Mouse (Mus musculus) lung, embryonic 15.5 days (tissue): Measurements from ENCODE around the gene Cmya5. TPM values are rescaled to one million over a fixed set of nuclear protein-coding genes. Genes with fewer than 3 reads are reported as not detected.

Experiments
- ATAC-seq: fragments of 200-750 bp; cut with Nextera tagmentation; 2 replicates; pipeline ENCODE4 v1.8.0; 2017; ENCODE audit warnings: moderate number of reproducible peaks, borderline replicate concordance; ENCODE audit not compliant: low FRiP score, low TSS enrichment; ENCODE audit errors: extremely low read depth
- H3K27ac ChIP-seq: fragments of 300-500 bp; sonication (generic); 2 replicates; pipeline ENCODE4 v1.5.1; 2015; ENCODE audit warnings: moderate library complexity, mild to moderate bottlenecking, inconsistent platforms
- H3K27me3 ChIP-seq: fragments of 300-500 bp; sonication (generic); 2 replicates; pipeline ENCODE4 v1.6.1; 2015; ENCODE audit warnings: inconsistent platforms
- H3K36me3 ChIP-seq: fragments of 300-500 bp; sonication (generic); 2 replicates; pipeline ENCODE4 v1.6.1; 2015; ENCODE audit warnings: inconsistent platforms
- H3K4me1 ChIP-seq: fragments of 300-500 bp; sonication (generic); 2 replicates; pipeline ENCODE4 v1.6.1; 2015; ENCODE audit warnings: inconsistent platforms
- H3K4me2 ChIP-seq: fragments of 300-500 bp; sonication (generic); 2 replicates; pipeline ENCODE4 v1.6.1; 2015; ENCODE audit warnings: inconsistent platforms, mild to moderate bottlenecking, moderate library complexity
- H3K4me3 ChIP-seq: fragments of 300-500 bp; sonication (generic); 2 replicates; pipeline ENCODE4 v1.5.1; 2015; ENCODE audit warnings: mild to moderate bottlenecking, inconsistent platforms
- H3K9ac ChIP-seq: fragments of 300-500 bp; sonication (generic); 2 replicates; pipeline ENCODE4 v1.6.1; 2015; ENCODE audit warnings: inconsistent platforms
- H3K9me3 ChIP-seq: fragments of 300-500 bp; sonication (generic); 2 replicates; pipeline ENCODE4 v1.6.1; 2016; ENCODE audit warnings: inconsistent platforms
- WGBS: fragments of 180-500 bp; shearing (Covaris S2); methylation state at CpG from one replicate; pipeline ENCODE4 v1.1.7; 2015; 5-methylcytosine and 5-hydroxymethylcytosine counted together
- polyA plus RNA-seq: library from polyadenylated mRNA; unstranded; fragments of >200 nt; fragmentation: Nextera tagmentation; extraction: Ambion mirVana; gene quantifications from 2 replicates; pipeline ENCODE4 v1.2.1, GENCODE M21; 2015

The Cmya5 gene
- polyA plus RNA-seq, 1 experiment from 2014 or later, result 0.42 TPM

DNA sequence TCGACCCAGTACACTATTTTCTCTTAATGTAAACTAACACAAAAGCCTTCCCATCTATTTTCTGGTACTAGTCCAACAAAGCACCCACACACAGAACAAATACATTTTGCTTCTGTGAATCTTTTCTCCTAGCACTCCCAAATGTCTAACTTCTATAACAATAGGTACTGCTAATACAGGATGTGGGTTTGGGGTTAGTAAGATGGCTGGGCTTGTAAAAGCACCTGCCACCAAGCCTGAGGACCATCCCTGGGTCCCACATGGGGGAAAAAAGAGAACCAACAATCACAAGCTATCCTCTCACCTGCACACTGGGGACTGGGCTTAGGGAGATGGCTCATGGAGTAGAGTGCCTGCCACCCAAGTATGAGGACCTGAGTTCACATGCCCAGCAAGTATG is 8.8 kb upstream of the Cmya5 start:
- no peak overlapping the region for H3K4me2 ChIP-seq
- H3K27ac ChIP-seq, result no peak overlapping the region
- H3K4me1 ChIP-seq, result no peaks in the 10 kb centered on the region
- H3K27me3 ChIP-seq, result no peaks in the 10 kb centered on the region
- H3K9ac ChIP-seq, result no peak overlapping the region
- no peak overlapping the region for H3K4me3 ChIP-seq
- ATAC-seq, result no peak
- no peaks in the 10 kb centered on the region for H3K9me3 ChIP-seq
- 83% methylated on average over 1 of the region's 1 CpGs for WGBS
- peaks cover 33% of the 10 kb centered on the region for H3K36me3 ChIP-seq

DNA sequence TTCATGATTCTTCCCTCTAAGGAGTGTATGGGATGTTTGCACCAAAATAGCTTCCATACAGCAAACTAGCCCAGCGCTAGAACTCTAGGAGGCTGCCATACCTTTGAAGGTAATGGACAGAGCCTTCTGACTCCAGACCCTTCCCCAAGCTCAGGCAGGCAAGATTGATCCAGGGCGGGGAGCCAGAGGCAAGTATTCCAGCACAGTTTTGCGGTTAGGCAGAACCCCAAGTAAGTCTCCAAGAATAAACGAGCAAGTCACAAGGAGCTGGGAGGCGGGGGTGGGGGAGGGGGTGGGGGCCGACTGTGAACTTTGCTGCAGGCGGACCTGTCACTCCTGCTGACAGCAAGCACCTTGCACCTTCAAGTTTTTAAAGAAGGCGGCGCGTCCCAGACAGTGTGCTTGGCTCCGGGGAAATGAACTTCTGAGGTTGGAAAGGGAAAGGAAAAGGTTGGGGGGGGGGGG is 673 bp downstream of the Cmya5 start:
- H3K9ac ChIP-seq, result peak overlapping the region; percentile 54
- WGBS, result 10% methylated on average over 10 of the region's 11 CpGs
- no peaks in the 10 kb centered on the region for H3K9me3 ChIP-seq
- peaks cover 17% of the 10 kb centered on the region for H3K4me1 ChIP-seq
- peaks cover 9% of the 10 kb centered on the region for H3K36me3 ChIP-seq
- peak; percentile 62 for ATAC-seq
- peak overlapping the region; percentile 52 for H3K4me3 ChIP-seq
- H3K4me2 ChIP-seq, result peak overlapping the region; percentile 94
- H3K27me3 ChIP-seq, result no peaks in the 10 kb centered on the region
- peak overlapping the region; percentile 96 for H3K27ac ChIP-seq

DNA sequence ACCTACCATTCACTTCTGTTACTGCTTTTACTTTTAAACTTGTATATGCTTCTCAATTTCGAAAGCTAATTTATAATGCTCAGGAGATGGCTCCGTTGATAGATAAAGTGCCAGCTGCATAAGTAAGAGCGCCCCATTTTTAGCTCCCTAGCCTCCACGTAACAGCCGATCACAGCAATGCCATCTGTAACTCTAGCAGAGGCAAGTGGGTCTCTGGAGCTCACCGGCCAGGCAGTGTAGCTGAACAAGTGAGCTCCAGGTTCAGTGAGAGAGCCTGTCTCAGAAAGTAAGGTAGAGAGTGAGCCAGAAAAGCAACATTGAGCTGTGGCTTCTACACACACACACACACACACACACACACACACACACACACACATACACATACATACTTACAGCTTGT is 3.3 kb downstream of the Cmya5 start:
- no peak overlapping the region for H3K4me2 ChIP-seq
- 89% methylated on average over 6 of the region's 6 CpGs for WGBS
- H3K36me3 ChIP-seq, result 0 out of 2 replicates have a peak, but pooled peaks cover 3% of the 10 kb centered on the region
- H3K27ac ChIP-seq, result no peak overlapping the region
- peaks cover 22% of the 10 kb centered on the region for H3K4me1 ChIP-seq
- H3K9ac ChIP-seq, result no peak overlapping the region
- H3K9me3 ChIP-seq, result no peaks in the 10 kb centered on the region
- ATAC-seq, result no peak
- no peaks in the 10 kb centered on the region for H3K27me3 ChIP-seq
- H3K4me3 ChIP-seq, result no peak overlapping the region

DNA sequence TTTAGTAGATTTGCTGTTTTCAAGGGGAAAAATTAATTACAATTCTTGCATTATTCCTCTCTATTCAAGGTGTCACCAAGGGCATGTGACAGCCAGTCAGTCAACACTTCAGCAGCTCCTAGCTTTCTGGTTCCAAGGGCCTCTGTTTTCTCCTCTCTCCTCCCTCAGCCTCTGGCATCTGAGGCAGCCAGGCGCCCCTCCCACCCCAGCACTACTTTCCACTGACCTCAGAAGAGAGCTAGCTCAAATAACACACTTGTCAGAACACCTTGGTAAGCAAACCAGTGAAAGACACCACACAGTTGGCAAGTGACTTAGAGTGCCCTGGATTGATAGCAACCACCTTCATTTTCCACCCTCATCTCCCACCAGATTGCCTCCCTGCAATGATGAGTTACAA is 6.5 kb downstream of the Cmya5 start:
- ATAC-seq, result peak; percentile 49; the same call in 1 of the 2 replicates
- Histone ChIP-seq H3K4me1 (peaks cover 6% of the 10 kb centered on the region; the same call in 1 of the 2 replicates), H3K36me3 (no peaks in the 10 kb centered on the region), H3K4me3 (no peak overlapping the region), H3K27me3 (no peaks in the 10 kb centered on the region), H3K9me3 (no peaks in the 10 kb centered on the region), H3K27ac (peak overlapping the region; percentile 22; the same call in 1 of the 2 replicates), H3K9ac (no peak overlapping the region), H3K4me2 (no peak overlapping the region)
- 23% methylated on average over 1 of the region's 1 CpGs for WGBS

- no peak overlapping the region for H3K4me3 ChIP-seq
- WGBS, result 86% methylated on average over 7 of the region's 7 CpGs
- no peaks in the 10 kb centered on the region for H3K27me3 ChIP-seq
- ATAC-seq, result no peak
- no peak overlapping the region for H3K27ac ChIP-seq
- H3K9ac ChIP-seq, result no peak overlapping the region
- H3K4me1 ChIP-seq, result 0 out of 2 replicates have a peak, but pooled peaks cover 5% of the 10 kb centered on the region
- no peaks in the 10 kb centered on the region for H3K36me3 ChIP-seq
- H3K9me3 ChIP-seq, result no peaks in the 10 kb centered on the region
- H3K4me2 ChIP-seq, result no peak overlapping the region
Measured at GRCm38 (mm10) chr13:93137098-93137497, 7.4 kb downstream of the Cmya5 start.

GRCm38 (mm10) chr13:93136251-93136650 is 8.3 kb downstream of the Cmya5 start:
- no peaks in the 10 kb centered on the region for H3K27me3 ChIP-seq
- H3K36me3 ChIP-seq, result no peaks in the 10 kb centered on the region
- H3K4me1 ChIP-seq, result 0 out of 2 replicates have a peak, but pooled peaks cover 5% of the 10 kb centered on the region
- H3K9me3 ChIP-seq, result no peaks in the 10 kb centered on the region
- H3K27ac ChIP-seq, result no peak overlapping the region
- 81% methylated on average over 1 of the region's 1 CpGs for WGBS
- H3K4me2 ChIP-seq, result no peak overlapping the region
- H3K9ac ChIP-seq, result no peak overlapping the region
- H3K4me3 ChIP-seq, result no peak overlapping the region
- ATAC-seq, result no peak

GRCm38 (mm10) chr13:93135501-93135900 is 9.0 kb downstream of the Cmya5 start:
- no peaks in the 10 kb centered on the region for H3K36me3 ChIP-seq
- no peak overlapping the region for H3K27ac ChIP-seq
- H3K4me1 ChIP-seq, result 0 out of 2 replicates have a peak, but pooled peaks cover 5% of the 10 kb centered on the region
- no peak overlapping the region for H3K9ac ChIP-seq
- no peak overlapping the region for H3K4me2 ChIP-seq
- WGBS, result 74% methylated on average over 2 of the region's 2 CpGs
- no peaks in the 10 kb centered on the region for H3K27me3 ChIP-seq
- H3K9me3 ChIP-seq, result no peaks in the 10 kb centered on the region
- no peak for ATAC-seq
- H3K4me3 ChIP-seq, result no peak overlapping the region

GRCm38 (mm10) chr13:93130674-93131073 is 13.8 kb downstream of the Cmya5 start:
- 81% methylated on average over 3 of the region's 3 CpGs for WGBS
- Histone ChIP-seq H3K27me3 (no peaks in the 10 kb centered on the region), H3K9me3 (no peaks in the 10 kb centered on the region), H3K4me3 (no peak overlapping the region), H3K27ac (no peak overlapping the region), H3K36me3 (no peaks in the 10 kb centered on the region), H3K9ac (no peak overlapping the region), H3K4me1 (no peaks in the 10 kb centered on the region), H3K4me2 (no peak overlapping the region)
- ATAC-seq, result no peak

GRCm38 (mm10) chr13:93128961-93129360 is 15.6 kb downstream of the Cmya5 start:
- no peaks in the 10 kb centered on the region for H3K4me1 ChIP-seq
- H3K4me3 ChIP-seq, result no peak overlapping the region
- no peaks in the 10 kb centered on the region for H3K27me3 ChIP-seq
- no peak for ATAC-seq
- H3K36me3 ChIP-seq, result no peaks in the 10 kb centered on the region
- H3K9me3 ChIP-seq, result no peaks in the 10 kb centered on the region
- no peak overlapping the region for H3K27ac ChIP-seq
- 82% methylated on average over 5 of the region's 5 CpGs for WGBS
- H3K4me2 ChIP-seq, result no peak overlapping the region
- no peak overlapping the region for H3K9ac ChIP-seq

DNA sequence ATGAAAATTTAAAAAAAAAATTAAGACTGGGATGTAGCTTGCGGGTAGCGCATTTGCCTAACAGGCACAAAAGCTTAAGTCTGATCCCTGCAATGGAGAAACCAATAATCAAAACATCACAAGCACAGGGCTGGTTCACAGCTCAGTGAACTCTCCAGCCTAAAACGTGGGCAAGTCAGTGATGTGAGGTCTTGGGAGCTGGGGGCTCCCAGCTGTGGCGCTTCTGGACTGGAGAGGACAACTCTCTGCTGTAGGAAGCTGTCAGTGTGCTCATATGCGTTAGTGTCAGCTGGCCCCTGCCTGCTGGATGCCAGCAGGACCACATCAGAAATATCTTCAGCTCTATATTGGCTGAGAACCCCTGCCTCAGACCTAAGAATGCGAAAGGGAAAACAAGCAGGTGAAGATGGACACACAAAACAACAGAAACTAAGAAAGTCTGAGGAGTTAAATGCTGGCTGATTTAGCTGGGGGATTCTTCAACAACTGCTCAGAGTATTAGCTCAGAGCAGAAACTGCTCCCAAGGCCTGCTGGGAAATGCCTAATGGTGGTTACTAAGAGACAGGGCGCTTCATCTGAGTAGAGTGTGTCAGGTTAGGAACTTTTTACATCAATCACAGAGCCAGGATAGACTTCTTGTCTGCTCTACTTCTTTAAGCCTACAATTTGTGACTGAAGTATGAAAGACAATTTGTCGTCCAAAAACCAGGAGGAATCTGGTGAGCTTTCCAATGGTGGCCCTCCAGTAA is 16.2 kb downstream of the Cmya5 start:
- ATAC-seq, result no peak
- WGBS, result 70% methylated on average over 8 of the region's 8 CpGs
- Histone ChIP-seq H3K4me2 (no peak overlapping the region), H3K4me3 (no peak overlapping the region), H3K4me1 (no peaks in the 10 kb centered on the region), H3K27me3 (no peaks in the 10 kb centered on the region), H3K36me3 (no peaks in the 10 kb centered on the region), H3K9ac (no peak overlapping the region), H3K27ac (no peak overlapping the region), H3K9me3 (no peaks in the 10 kb centered on the region)

DNA sequence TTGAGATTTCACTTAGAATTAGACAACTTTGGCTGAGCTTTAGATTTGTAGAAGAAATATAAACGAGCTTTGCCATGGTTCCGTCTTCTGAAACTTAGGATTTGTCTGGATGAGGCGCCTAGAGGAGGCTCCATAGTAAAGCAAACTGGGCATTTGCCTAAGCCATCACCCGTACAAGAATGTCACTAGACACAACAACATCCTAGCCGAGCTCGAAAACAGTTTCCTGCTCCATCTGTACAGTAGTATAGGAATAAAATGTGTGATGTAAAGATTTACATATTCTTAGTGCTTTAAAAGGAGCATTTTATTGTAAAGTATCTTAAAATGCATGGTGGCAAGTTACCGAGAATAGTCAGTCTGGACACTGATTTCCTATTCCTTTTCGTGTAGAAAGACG is 22.2 kb downstream of the Cmya5 start:
- Histone ChIP-seq H3K27me3 (no peaks in the 10 kb centered on the region), H3K4me3 (no peak overlapping the region), H3K9me3 (no peaks in the 10 kb centered on the region), H3K4me2 (no peak overlapping the region), H3K9ac (no peak overlapping the region), H3K4me1 (no peaks in the 10 kb centered on the region), H3K36me3 (no peaks in the 10 kb centered on the region), H3K27ac (no peak overlapping the region)
- ATAC-seq, result no peak
- WGBS, result 85% methylated on average over 9 of the region's 9 CpGs

- Histone ChIP-seq H3K27me3 (no peaks in the 10 kb centered on the region), H3K4me3 (no peak overlapping the region), H3K9ac (no peak overlapping the region), H3K4me1 (no peaks in the 10 kb centered on the region), H3K9me3 (no peaks in the 10 kb centered on the region), H3K4me2 (no peak overlapping the region), H3K36me3 (no peaks in the 10 kb centered on the region), H3K27ac (no peak overlapping the region)
- no peak for ATAC-seq
- 59% methylated on average over 7 of the region's 7 CpGs for WGBS
Measured at GRCm38 (mm10) chr13:93117241-93117640, 27.3 kb downstream of the Cmya5 start.
